Mouse (Mus musculus) embryonic facial prominence, embryonic 11.5 days (tissue): Measurements from ENCODE around the gene Foxk2. TPM values are rescaled to one million over a fixed set of nuclear protein-coding genes. Genes with fewer than 3 reads are reported as not detected.

Experiments used
- ATAC-seq: fragments of 200-750 bp; cut with Nextera tagmentation; replicated peaks from 2 replicates; pipeline ENCODE4 v1.8.0; 2017; ENCODE audit warnings: low read depth; ENCODE audit not compliant: insufficient number of reproducible peaks, low FRiP score, low TSS enrichment
- DNase-seq: peaks from one replicate; pipeline ENCODE4 v3.0.0-alpha.2; 2015; ENCODE audit warnings: low spot score
- H3K27ac ChIP-seq: fragments of 300-500 bp; sonication (generic); replicated peaks from 2 replicates; pipeline ENCODE4 v1.5.1; 2014; ENCODE audit warnings: mild to moderate bottlenecking, low read depth, low read length, control low read depth
- H3K27me3 ChIP-seq: fragments of 300-500 bp; sonication (generic); 2 replicates; pipeline ENCODE4 v1.6.1; 2014; ENCODE audit warnings: mild to moderate bottlenecking, low read length, moderate library complexity, mixed read lengths; ENCODE audit not compliant: control insufficient read depth, insufficient read depth
- H3K36me3 ChIP-seq: fragments of 300-500 bp; sonication (generic); replicated peaks from 2 replicates; pipeline ENCODE4 v1.6.1; 2014; ENCODE audit warnings: low read depth, mild to moderate bottlenecking, low read length, moderate library complexity, mixed read lengths; ENCODE audit not compliant: control insufficient read depth, insufficient read depth
- H3K4me1 ChIP-seq: fragments of 300-500 bp; sonication (generic); 2 replicates; pipeline ENCODE4 v1.6.1; 2014; ENCODE audit warnings: low read length, mixed read lengths; ENCODE audit not compliant: control insufficient read depth, insufficient read depth
- H3K4me2 ChIP-seq: fragments of 300-500 bp; sonication (generic); 2 replicates; pipeline ENCODE4 v1.6.1; 2014; ENCODE audit warnings: low read depth, mild to moderate bottlenecking, control low read depth, low read length, moderate library complexity
- H3K4me3 ChIP-seq: fragments of 300-500 bp; sonication (generic); 2 replicates; pipeline ENCODE4 v1.5.1; 2014; ENCODE audit warnings: low read depth, low read length, control low read depth
- H3K9ac ChIP-seq: fragments of 300-500 bp; sonication (generic); replicated peaks from 2 replicates; pipeline ENCODE4 v1.6.1; 2014; ENCODE audit warnings: mild to moderate bottlenecking, control low read depth, low read length
- H3K9me3 ChIP-seq: fragments of 300-500 bp; sonication (generic); replicated peaks from 2 replicates; pipeline ENCODE4 v1.6.1; 2016; ENCODE audit warnings: mild to moderate bottlenecking, low read length, inconsistent platforms, mixed read lengths; ENCODE audit not compliant: control insufficient read depth
- WGBS: fragments of 180-500 bp; shearing (Covaris S2); extraction: QIAGEN DNeasy Blood & Tissue Kit; methylation state at CpG from one replicate; pipeline ENCODE4 v1.1.7; 2014; 5-methylcytosine and 5-hydroxymethylcytosine counted together
- polyA plus RNA-seq: library from polyadenylated mRNA; unstranded; fragments of >200 nt; fragmentation: Nextera tagmentation; extraction: Ambion mirVana; gene quantifications from 2 replicates; pipeline ENCODE4 v1.2.1, GENCODE M21; 2014

Gene Foxk2
- polyA plus RNA-seq, 1 experiment from 2014 or later = 18.1 TPM

- ATAC-seq = peak; percentile 50; the same call in 1 of the 2 replicates
Measured at GRCm38 (mm10) chr11:121353326-121354090, 93.7 kb downstream of the Foxk2 start.

GRCm38 (mm10) chr11:121354091-121354707 lies 94.4 kb downstream of the Foxk2 start, which contains the start of gene Wdr45b:
Gene Wdr45b, minus strand, starts transcription at chr11:121354445.
- Histone ChIP-seq H3K4me1 (no peaks in the 10 kb centered on the region), H3K27me3 (no peaks in the 10 kb centered on the region), H3K9me3 (no peaks in the 10 kb centered on the region), H3K4me2 (peak within 1 kb of the TSS; percentile 65), H3K27ac (0 out of 2 replicates have a peak within 1 kb of the TSS, but pooled peaks have one; percentile 49), H3K4me3 (peak within 1 kb of the TSS; percentile 93), H3K9ac (peak within 1 kb of the TSS; percentile 74), H3K36me3 (no peaks in the 10 kb centered on the region)
- WGBS = under 1% methylated on average over 69 of the region's 69 CpGs
- peak; percentile 97 for DNase-seq
- peak; percentile 97 for ATAC-seq

More at GRCm38 (mm10) chr11:121353326-121354090, 93.7 kb downstream of the Foxk2 start:
- peak; percentile 10 for DNase-seq
- Histone ChIP-seq H3K4me3 (peak overlapping the region; percentile 93), H3K27me3 (no peaks in the 10 kb centered on the region), H3K36me3 (no peaks in the 10 kb centered on the region), H3K27ac (0 out of 2 replicates have a peak overlapping the region, but pooled peaks have one; percentile 49), H3K9ac (peak overlapping the region; percentile 74), H3K4me2 (peak overlapping the region; percentile 65), H3K4me1 (no peaks in the 10 kb centered on the region), H3K9me3 (no peaks in the 10 kb centered on the region)
- WGBS = 3% methylated on average over 41 of the region's 41 CpGs

Other genes starting within 250 kb of the Foxk2 start
- not detected in 2 replicates for gene Cd7, start 220.6 kb upstream of the Foxk2 start, polyA plus RNA-seq
- not detected in 2 replicates for gene Sectm1b, start 196.4 kb upstream of the Foxk2 start, polyA plus RNA-seq
- not detected in 2 replicates for gene Sectm1a, start 178.8 kb upstream of the Foxk2 start, polyA plus RNA-seq
- gene Tex19.2, start 141.3 kb upstream of the Foxk2 start, polyA plus RNA-seq = not detected in 2 replicates
- 0.24 TPM in 1 of 2 replicates, not detected in the other for gene Tex19.1, start 113.8 kb upstream of the Foxk2 start, polyA plus RNA-seq
- 0.17 TPM in 1 of 2 replicates, not detected in the other for gene Uts2r, start 99.7 kb upstream of the Foxk2 start, polyA plus RNA-seq
- 5.4 and 6.3 TPM in 2 replicates for gene Hexdc, start 55.6 kb upstream of the Foxk2 start, polyA plus RNA-seq
- 16.0 and 19.0 TPM in 2 replicates for gene Ogfod3, start 55.3 kb upstream of the Foxk2 start, polyA plus RNA-seq
- gene Cybc1, start 30.7 kb upstream of the Foxk2 start, polyA plus RNA-seq = 30.2 and 38.1 TPM in 2 replicates
- 62.2 and 66.4 TPM in 2 replicates for gene Narf, start 22.7 kb upstream of the Foxk2 start, polyA plus RNA-seq
- gene Wdr45b, start 94.5 kb downstream of the Foxk2 start, polyA plus RNA-seq = 117 and 119 TPM in 2 replicates
- 3.6 and 4.9 TPM in 2 replicates for gene Rab40b, start 128.3 kb downstream of the Foxk2 start, polyA plus RNA-seq
- gene Fn3krp, start 161.4 kb downstream of the Foxk2 start, polyA plus RNA-seq = 8.4 and 8.7 TPM in 2 replicates
- 0.33 and 0.70 TPM in 2 replicates for gene Fn3k, start 174.9 kb downstream of the Foxk2 start, polyA plus RNA-seq
- 31.1 and 36.6 TPM in 2 replicates for gene Tbcd, start 192.0 kb downstream of the Foxk2 start, polyA plus RNA-seq